Mouse (Mus musculus) retina, adult 2 months (tissue): ENCODE measurements around the gene Bcl2.
"Not testable (repeated sequence)": the region's sequence is repeated elsewhere in the genome, so short reads cannot be mapped to it uniquely, and the experiment has no call there.

Experiments used
- DNase-seq: peaks from one replicate; pipeline ENCODE4 v3.0.0-alpha.2; 2012; ENCODE audit warnings: low read depth, low spot score

Gene Bcl2

DNA sequence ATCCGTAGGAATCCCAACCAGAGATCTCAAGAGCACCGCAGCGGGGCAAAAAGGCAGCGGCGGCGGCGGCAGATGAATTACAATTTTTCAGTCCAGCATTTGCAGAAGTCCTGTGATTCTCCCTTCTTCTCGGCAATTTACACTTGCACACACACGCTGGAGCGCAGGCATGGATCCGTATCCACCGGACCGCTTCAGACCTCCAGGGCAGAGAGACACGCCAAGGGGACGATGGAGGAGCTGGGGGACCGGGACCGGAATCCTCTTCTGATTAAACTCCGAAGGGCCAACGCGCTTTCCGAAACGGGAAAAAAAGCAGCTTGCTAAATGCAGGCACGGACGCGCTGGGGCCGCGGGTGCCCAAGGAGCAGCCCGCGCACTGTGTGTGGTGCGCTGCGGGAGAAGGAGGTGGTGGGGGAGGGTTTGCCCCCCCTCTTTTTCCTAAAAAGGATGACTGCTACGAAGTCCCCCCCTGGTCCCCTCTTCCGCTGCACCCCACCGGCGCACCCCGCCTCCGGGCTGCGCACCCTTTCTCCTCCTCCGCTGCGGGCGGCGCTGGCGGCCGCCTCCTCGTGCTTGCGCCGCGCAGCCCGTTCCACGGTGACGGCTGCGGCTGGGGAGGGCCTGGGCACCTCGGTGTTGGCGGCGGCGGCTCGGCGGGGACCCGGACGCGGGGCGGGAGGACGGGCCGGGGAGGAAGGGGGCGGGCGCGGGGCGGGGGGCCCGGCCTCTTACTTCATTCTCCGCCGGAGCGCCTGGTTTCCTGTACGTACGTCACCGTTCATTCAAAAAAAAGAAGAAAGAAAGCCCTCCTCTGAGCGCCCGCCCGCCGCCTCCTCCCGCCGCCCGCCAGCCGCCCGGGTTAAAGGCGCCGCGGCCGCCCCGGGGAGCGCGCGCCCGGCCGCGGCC is at the start of gene Bcl2:
Bcl2 (minus strand) TSS at position 654 of the 909 bp plus-strand sequence.
- peak; percentile 44 for DNase-seq

DNA sequence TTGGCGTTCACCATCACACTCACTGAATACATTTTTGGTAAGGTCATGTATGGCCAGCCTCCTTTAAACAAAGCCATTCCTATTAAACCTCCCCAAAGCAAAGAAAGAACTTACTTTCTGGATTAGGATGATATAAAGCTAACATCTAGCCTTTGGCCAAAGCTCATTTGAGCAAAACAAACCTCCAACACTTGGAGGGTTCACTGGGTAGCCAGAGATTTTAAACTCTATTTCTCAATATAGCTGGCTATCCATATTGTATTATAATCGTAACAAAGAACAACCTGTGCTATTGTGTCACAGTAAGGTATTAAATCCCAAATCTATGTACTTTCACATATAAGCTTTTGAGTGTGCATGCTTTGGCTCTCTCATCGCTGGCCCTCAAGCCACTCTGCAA is 46.7 kb upstream of the Bcl2 start:
- DNase-seq: no peak

DNA sequence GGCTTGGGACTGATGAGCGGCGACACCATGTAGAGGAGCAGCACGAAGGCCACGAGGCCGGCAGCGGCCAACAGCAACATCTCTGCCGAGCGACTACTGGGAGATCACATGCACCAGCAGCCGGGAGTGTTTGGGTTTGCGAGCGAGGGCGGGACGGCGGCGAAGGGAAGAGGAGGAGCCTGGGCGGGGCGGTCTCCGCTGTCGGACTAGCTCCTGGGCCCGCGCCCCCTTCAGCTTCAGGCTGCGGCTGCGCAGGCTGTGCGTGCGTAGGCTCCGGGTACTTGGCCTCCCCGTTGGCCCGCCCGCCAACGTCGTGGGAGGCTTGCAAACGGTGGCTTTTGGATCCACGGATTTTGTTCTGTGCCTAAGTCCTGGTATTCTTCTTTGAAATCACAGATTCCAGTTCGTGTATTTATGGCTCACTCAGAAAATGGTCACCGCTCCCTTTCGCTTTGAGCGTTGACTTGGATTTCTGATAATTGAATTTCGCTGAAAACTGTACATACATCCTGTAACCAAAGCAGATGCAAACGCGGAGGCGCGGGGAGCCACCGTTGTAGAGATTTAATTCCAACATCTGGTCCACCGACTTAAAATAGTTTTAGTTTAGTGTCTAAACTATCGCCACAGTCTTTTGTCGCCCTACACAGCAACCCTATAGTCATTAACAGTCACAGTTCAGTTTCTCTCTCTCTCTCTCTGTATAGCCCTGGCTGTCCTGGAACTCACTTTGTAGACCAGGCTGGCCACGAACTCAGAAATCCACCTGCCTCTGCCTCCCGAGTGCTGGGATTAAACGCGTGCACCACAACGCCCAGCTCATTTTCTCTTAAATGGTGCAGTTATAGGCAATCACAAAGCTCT is 45.7 kb upstream of the Bcl2 start, which contains the start of gene Kdsr:
Kdsr (minus strand) TSS at position 156 of the 864 bp plus-strand sequence.
- DNase-seq: peak; percentile 82

DNA sequence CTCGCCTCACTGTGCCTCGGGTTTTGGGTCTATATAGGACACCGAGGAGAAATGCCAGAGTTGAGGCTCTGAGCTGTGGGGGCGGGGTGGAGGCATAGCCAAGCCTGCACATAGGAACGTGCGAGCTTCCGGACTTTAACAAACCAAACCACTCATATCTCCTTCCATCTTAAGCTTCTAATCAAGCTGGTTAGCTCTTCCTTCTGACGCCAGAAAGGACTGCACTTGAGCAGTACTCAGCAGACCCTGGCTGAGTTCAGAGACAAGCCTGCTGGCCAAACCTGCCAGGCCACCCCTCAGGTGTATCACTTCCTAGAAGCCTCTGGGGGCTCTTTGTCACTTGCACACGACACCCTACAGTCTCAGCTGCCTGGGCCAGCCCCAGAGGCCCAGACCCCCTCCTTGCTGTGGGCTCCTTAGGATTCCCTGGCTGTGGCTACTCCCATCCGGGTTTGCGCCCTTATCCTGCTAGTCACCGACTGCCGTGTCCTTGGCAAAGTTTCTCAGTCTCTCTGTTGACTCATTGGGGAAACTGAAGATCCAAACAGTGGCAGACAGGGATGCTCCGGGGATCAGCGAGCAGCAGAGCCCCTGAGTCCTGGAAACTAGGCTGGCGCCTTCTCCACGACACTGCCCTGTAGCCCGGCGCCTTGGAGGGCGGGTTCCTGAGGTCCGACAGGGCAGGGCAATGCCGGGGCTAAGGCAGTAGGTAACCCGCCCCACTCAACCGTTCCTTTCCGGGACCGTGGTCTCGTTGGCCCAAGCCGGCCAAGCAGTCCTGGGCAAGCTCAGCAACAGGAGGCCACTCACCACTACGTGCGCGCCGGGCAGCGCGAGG is 44.9 kb upstream of the Bcl2 start:
- DNase-seq: no peak

GRCm38 (mm10) chr1:106756633-106757032 is 42.6 kb upstream of the Bcl2 start:
- DNase-seq: no peak

- DNase-seq: no peak
Measured at GRCm38 (mm10) chr1:106752013-106752412, 37.9 kb upstream of the Bcl2 start.

DNA sequence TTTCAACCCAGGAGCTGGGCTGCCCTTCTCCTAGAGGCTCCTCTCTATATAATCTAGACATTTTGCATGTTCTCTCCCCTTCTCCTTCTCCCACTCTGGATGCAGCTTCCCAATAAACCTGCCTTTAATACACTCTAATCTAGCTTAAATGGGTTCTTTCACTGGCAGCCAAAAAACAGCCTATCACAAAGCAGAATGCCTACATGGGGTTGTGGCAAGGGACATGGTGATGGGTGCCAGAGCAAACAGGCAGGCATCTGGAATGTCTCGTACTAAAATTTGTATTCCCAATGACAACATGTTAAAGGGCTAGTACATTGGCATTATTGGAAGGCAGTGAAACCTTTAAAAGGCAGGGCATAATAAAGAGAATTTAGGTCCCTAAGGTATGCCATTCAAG is 36.6 kb upstream of the Bcl2 start:
- no peak for DNase-seq

GRCm38 (mm10) chr1:106748555-106749315 is 34.7 kb upstream of the Bcl2 start:
- DNase-seq: no peak

DNA sequence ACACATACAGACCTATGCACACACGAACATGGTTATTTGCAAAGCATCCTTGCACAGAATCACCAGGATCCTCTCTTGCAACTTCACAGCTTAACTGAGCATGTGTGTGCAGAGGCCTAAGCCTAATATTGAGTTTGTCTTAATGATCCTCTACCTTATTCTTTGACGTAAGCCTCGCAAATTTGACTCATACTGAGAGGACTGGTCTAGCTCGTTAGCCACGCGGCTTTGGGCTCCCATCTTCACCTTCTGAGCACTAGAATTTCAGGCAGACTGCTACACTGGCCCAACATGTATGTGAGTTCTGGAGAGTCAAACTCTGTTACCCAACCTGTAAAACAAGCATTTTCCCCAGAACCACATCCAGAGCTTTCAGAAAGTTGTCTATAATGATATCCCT is 28.9 kb upstream of the Bcl2 start:
- DNase-seq: no peak

GRCm38 (mm10) chr1:106740735-106741134 is 26.7 kb upstream of the Bcl2 start:
- no peak for DNase-seq

DNA sequence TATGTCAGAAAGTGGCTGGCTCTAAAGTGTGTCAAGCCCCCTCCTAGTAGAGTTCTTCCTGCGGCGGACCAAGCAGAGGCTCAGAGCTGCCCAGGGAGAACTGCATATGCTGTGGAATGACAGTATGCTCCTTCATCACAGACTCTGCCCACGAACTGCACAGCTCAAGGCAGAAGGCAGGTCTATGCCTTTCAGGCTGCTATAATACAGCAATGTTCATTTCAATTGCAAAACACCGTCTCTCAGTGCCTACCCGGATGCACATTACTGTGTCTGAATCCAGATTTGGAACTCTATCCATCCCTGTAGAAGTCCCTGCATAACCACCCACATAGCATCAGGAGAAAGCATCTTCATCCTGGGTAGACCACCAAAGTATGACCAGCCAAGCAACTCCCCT is 25.7 kb upstream of the Bcl2 start:
- no peak for DNase-seq

GRCm38 (mm10) chr1:106738092-106738491 is 24.0 kb upstream of the Bcl2 start:
- no peak for DNase-seq

- no peak for DNase-seq
Measured at GRCm38 (mm10) chr1:106736211-106736610, 22.1 kb upstream of the Bcl2 start.

DNA sequence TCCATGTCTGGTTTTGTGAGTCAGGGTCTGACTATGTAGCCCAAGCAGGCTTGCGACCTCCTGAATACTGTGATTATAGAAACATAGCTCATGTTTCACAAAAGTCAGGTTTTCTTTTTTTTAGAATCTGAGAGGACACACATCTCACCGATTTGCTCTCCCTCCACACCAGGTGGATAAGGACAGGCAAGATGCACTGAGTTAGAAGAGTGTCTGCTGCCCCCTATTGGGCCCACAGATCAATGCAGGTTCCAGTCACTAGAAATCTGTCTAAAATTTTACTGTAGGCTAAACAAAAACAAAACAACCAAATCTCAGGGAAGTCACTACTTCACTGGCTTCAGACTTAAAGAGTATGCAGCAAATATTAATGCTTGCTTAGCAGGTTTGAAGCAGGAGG is 21.5 kb upstream of the Bcl2 start:
- DNase-seq: no peak

DNA sequence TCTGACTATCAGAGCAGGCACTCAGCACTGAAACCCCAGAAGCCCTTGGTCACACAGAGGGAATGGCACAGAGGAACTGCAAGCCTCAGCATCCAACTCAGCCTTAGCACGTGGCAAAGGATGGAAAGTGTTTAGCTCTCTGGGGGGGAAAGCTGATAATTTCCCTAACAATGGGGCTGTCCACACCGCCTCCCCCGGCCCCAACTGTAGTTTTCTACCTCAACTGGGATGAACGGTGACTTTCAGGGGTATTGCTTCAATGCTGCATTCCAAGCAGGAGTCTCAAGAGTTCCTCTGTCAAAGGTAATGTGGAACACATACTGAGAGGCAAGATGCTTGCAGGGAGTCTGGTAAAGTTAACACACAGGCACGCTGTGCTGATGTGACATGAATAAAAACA is 8.0 kb upstream of the Bcl2 start:
- DNase-seq: no peak

GRCm38 (mm10) chr1:106717736-106718135 is 3.7 kb upstream of the Bcl2 start:
- not testable (repeated sequence) for DNase-seq

DNA sequence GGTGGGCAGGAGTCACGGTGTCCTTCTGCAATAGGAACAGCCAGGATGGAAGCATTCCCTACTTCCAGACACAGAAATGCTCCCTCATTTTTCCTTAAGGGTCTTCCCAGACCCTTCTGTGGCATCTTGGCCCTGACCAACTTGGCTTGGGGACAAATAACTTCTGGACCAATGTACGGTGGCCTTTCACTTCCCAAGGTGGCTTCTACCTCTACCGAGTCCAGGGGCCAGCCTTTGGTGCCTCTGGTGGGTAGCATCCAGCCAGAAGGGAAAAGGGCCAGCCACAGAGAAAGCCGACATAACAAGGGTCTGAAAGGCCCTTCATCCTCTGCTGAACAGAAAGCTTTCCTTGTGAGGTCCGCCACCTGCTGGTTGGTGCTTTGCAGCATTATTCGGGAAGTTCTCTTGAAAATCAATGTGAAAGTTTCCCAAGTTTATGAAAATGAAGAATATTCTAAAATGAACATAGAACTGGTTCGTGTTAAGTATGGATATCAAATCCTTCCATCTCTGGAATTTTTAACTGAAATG is 3.1 kb upstream of the Bcl2 start:
- no peak for DNase-seq

- DNase-seq: no peak
Measured at GRCm38 (mm10) chr1:106716141-106716540, 2.1 kb upstream of the Bcl2 start.

DNA sequence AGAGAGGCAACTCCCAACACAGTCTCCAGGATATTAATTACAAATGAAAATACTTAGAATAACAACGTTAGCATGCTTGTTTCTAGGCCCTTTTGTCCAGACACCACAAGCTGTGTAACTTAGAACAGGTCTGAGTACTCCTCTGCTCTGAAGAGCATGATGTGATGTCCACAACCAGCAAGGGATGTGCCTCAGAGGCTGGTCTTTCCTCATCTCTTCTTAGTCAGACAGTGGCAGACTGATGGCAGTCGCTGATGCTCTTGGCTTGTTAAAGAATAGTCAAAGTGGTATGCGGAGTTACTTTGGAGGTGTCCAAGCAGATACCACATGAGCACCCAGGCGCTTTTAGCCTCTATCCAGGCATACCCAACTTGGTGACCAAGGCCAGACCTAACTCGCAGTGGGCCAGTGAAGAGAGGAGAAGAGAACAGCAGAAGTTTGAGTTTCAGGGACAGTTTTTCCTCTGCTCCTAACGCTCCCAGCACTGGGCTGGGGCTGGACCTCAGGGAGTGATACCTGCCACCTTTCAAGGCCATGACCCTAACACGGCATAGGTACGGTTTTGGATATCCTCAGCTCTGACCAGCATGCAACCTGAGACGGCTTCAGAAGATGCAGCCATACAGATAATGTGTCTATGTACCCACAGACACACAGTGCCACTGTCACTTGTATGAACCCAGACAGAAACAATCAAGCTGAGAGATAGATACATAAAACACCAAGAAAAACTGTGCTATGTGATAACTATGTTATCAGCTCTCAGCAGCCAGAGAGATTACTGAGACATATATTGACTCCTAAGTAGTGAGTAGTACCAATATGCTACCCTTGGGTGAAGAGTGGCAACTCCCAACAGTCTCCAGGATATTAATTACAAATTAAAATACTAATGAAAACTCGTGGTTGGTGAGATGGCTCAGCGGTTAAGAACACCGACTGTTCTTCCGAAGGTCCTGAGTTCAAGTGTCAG is 1.3 kb upstream of the Bcl2 start:
- DNase-seq: no peak
